Mouse (Mus musculus): ENCODE results near the gene Abhd14b. TPM values are rescaled to one million over a fixed set of nuclear protein-coding genes. Genes with fewer than 3 reads are reported as not detected.

The Abhd14b gene
- polyA plus RNA-seq (2012; rRNA removed) = 82.2 and 85.2 TPM in 2 replicates

DNA sequence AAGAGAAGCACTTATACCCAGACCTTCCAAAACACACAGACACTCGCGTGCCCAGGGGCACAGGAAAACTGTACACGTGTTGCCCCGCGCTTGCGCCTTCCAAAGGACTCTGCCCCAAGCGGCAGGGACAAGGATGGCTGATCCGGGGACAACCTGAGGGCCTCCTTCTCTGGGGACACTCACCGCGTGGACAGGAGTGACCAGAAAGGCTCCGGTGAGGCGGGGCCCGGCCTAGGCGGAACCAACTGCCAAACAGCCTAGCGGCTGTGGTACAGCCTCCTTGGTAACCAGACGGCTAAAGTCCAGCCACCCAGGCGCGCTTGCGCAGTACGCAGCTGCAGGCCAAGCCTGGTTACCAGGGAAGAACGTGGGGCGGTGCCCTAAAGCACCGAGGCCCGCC is at the start of gene Abhd14b, which contains the start of gene Abhd14a:
Abhd14b (plus strand) TSS at position 112 of the 400 bp plus-strand sequence.
Abhd14a (minus strand) TSS at position 331 of the 400 bp plus-strand sequence.

DNA sequence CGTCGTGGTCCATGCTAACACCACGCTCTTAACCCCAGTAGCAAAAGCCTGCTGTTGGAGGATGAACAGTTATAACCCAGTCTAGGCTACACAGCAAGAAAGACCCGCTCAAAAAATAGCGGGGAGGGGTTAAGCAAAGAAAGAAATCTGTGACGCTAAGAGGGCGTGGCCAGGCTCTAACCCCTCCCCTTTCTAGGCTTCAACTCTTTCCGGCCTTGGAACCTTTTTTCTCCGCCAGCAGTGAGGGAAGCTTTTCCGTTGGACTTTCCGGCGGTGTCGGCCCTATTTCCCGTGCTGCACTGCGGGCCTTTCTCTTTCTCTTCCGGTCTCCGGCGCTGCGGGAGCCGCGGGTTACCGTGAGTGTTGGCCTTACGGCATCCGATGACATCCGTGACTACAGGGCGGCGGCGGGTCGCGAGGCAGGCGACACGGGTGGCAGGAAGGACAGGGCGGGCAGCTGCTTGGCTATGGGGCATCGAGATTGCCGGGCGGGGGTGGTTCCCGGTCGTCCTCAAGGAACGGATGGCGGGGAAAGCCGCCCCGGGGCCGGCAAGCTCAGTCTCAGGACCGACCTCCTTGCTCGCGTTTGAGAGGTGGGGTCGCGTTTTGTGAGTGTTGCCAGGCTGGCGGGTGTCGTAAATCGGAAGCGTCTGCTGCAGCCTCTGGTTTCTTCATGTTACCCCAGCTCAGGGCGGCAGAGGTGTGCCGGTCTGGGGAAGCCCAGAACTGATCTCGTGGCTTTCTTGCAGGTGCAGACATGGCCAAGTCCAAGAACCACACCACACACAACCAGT is 17.8 kb upstream of the Abhd14b start, which contains the start of gene Rpl29:
Rpl29 (plus strand) TSS at position 234 of the 794 bp plus-strand sequence.

DNA sequence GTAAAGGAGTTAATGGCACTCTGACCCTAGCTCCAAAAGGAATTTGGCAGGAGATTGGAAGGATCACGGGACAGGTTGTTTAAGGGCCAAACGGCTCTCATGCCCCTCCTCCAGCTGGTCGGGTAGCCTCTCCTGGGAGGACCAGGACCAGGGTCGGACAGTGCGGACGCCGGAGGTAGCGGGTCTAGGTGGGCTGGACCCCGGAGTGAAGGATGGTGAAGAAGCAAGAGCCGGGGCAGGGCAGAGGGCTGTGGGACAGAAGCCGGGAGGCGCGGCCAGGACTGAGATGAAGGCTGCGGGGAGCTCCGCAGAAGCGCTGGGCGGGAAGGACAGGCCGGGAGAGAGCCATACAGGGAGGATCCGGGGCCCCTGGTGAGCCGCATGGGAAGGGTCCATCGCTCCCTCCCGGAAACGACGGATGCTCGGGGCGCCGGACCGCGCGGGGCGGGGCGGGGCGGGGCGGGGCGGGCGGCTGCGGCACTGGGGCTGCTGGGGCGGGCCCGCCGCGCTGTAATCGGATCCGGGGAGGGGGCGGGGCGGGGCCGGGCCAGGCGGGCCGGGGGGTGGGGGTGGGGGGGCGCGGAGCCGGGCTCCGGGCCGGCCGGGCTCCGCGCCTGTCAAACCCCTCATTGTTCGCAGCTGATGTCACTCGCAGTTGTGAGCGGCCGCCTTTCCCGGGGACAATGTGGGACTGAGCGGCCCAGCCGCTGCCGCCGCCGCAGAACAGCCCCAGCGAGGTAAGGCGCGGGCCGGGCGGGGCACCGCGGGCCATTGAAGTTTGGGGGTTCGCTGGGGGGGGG is 6.2 kb downstream of the Abhd14b start, which contains the start of gene Pcbp4:
Pcbp4 (plus strand) TSS at position 21 of the 800 bp plus-strand sequence.

DNA sequence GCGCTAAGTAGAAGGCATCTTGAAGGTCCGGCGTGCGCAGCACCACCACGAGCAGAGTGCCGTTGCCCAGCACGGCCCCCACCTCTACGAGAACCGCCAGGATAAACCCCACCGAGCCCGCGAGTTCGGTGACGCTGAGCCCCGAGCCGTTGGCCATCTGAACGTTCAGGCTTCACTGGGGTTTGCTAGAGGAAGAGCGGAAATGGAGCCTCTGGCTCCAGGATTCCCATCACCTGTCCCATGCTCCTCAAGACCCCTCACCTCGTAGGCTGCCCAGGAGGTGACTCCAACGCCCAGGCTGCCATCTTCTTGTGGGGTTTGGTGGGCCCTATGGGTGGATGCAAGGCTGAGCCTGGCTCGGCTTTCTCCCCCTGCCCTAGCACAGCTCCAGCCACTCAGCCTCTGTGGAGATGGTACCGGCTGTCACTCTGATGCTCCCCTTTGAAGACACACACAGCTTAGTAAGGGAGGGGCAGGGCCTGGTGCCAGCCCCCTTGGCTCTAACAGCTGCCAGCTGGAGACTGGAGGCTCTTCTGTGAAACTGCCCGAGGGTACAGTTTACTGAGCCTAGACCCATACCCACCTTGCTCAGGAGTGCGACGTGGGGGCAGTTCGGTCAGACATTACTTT is 18.4 kb downstream of the Abhd14b start, which contains the start of gene Gpr62:
Gpr62 (minus strand) TSS at position 368 of the 630 bp plus-strand sequence.

DNA sequence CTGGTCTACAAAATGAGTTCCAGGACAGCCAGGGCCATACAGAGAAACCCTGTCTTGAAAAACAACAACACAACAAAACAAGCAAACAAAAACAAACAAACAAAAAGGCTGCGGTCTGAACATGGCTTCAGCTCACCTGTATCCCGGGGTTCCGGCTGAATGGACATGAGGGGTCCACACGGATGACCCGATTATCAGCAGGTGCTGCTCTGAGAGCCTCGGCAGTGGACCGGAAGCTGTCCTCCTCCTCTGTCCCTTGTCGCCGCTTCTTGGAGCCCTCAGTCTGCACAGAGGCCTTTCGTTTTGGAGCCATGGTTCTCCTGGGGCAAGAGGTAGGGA is 28.4 kb downstream of the Abhd14b start, which contains the start of gene Rrp9:
Rrp9 (plus strand) TSS at position 301 of the 339 bp plus-strand sequence.

DNA sequence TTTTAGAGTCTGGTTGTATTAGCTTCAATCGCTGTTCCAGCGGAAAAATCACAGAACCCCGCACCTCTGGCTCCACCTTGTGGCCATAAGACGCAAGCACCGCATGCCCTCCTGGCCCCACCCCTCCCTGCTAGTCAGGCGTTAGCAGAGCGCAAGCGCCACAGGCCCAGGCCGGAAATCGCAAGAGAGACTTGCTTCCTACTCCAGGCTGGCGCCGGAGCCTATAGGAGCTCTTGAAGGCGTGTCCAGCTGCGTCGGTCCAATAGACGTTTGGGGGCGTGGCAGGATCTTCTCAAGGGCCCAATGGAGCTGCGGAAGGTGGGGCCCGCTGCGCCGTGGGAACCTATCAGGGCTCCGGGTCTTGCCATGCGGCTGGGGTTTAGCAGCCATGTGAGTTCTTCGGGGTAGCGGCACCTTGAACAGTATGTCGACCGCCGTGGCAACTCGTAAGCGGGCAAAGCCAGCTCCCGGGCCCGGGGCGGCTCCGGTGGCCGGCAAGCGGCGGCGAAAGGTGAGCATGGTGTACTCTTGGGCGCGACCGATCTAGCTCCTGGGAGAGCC is 29.7 kb downstream of the Abhd14b start, which contains the start of gene Parp3:
Parp3 (minus strand) TSS at position 26 of the 561 bp plus-strand sequence.

DNA sequence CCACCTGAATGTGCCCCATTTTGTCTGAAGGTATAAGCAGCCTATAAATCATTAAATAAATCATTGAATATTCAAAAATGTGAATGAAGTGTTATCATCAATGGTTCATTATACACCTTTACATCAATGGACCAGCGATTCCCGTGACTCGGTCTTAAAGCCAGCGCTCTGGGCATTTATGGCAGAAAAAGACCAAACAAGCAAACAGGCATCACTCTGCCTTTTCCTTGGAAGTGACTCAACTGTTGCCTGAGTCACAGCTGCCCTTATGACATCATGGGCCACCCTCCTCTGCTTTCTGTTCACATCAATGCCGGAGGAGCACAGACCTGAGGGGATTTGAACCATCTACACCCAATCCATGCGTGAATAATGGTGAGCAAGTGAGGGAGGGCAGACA is 52.4 kb downstream of the Abhd14b start, which contains the start of gene Iqcf1:
Iqcf1 (plus strand) TSS at position 301 of the 400 bp plus-strand sequence.

Other genes with a start within 250 kb of the Abhd14b start
- gene Ppm1m, start 247.7 kb upstream of the Abhd14b start, polyA plus RNA-seq (2012; rRNA removed) = 84.9 and 96.8 TPM in 2 replicates
- gene Twf2, start 244.4 kb upstream of the Abhd14b start, polyA plus RNA-seq (2012; rRNA removed) = 55.4 and 61.1 TPM in 2 replicates
- gene Tlr9, start 224.9 kb upstream of the Abhd14b start, polyA plus RNA-seq (2012; rRNA removed) = 5.0 and 6.7 TPM in 2 replicates
- gene Alas1, start 198.8 kb upstream of the Abhd14b start, polyA plus RNA-seq (2012; rRNA removed) = 302 and 333 TPM in 2 replicates
- gene Poc1a, start 166.4 kb upstream of the Abhd14b start, polyA plus RNA-seq (2012; rRNA removed) = 15.8 and 20.8 TPM in 2 replicates
- 97.9 and 108 TPM in 2 replicates for gene Dusp7, start 78.8 kb upstream of the Abhd14b start, polyA plus RNA-seq (2012; rRNA removed)
- 538 and 675 TPM in 2 replicates for gene Rpl29, start 18.0 kb upstream of the Abhd14b start, polyA plus RNA-seq (2012; rRNA removed)
- gene Acy1, start 9.1 kb upstream of the Abhd14b start, polyA plus RNA-seq (2012; rRNA removed) = 12.2 and 14.4 TPM in 2 replicates
- gene Abhd14a, start 219 bp downstream of the Abhd14b start, polyA plus RNA-seq (2012; rRNA removed) = 51.4 and 72.2 TPM in 2 replicates
- 111 and 115 TPM in 2 replicates for gene Pcbp4, start 5.8 kb downstream of the Abhd14b start, polyA plus RNA-seq (2012; rRNA removed)
- gene Gpr62, start 18.5 kb downstream of the Abhd14b start, polyA plus RNA-seq (2012; rRNA removed) = 0.51 and 1.4 TPM in 2 replicates
- gene Rrp9, start 28.5 kb downstream of the Abhd14b start, polyA plus RNA-seq (2012; rRNA removed) = 53.8 and 62.4 TPM in 2 replicates
- 47.6 and 53.3 TPM in 2 replicates for gene Parp3, start 29.5 kb downstream of the Abhd14b start, polyA plus RNA-seq (2012; rRNA removed)
- 0.41 TPM in 1 of 2 replicates, not detected in the other for gene Iqcf1, start 52.5 kb downstream of the Abhd14b start, polyA plus RNA-seq (2012; rRNA removed)
- gene Iqcf5, start 67.1 kb downstream of the Abhd14b start, polyA plus RNA-seq (2012; rRNA removed) = not detected in 2 replicates
- not detected in 2 replicates for gene Iqcf3, start 114.2 kb downstream of the Abhd14b start, polyA plus RNA-seq (2012; rRNA removed)
- not detected in 2 replicates for gene Iqcf4, start 123.5 kb downstream of the Abhd14b start, polyA plus RNA-seq (2012; rRNA removed)
- not detected in 2 replicates for gene Iqcf6, start 179.1 kb downstream of the Abhd14b start, polyA plus RNA-seq (2012; rRNA removed)
- gene Grm2, start 208.6 kb downstream of the Abhd14b start, polyA plus RNA-seq (2012; rRNA removed) = 6.0 and 10.2 TPM in 2 replicates
- 138 and 143 TPM in 2 replicates for gene Tex264, start 238.5 kb downstream of the Abhd14b start, polyA plus RNA-seq (2012; rRNA removed)